Mouse (Mus musculus) cerebellum, postnatal 14 days (tissue): ENCODE data around the gene Zbtb2.

Experiments used
- DNase-seq, 2 experiments: peaks; one replicate each; pipeline ENCODE4 v3.0.0; 2021; ENCODE audit warnings: mixed read lengths in 2 of 2

The Zbtb2 gene

DNA sequence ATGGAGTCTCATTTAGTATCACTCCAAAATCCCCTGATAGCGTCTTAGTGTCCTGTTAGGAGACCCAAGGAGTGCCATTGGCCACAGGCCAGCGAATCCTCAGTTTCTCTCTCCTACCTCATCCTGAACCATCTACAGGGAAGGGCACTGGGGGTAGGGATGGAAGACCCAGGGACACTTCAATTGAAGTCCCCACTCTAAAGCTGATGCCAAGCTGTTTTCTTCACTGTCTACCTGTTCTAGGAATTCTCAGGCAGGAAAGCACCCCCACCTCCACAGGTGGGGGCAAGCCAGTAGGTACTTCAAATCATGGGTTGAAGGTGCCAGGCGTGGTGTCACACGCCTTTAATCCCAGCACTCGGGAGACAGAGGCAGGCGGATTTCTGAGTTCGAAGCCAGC, 3.7 kb downstream of the Zbtb2 start:
- no peak for DNase-seq

DNA sequence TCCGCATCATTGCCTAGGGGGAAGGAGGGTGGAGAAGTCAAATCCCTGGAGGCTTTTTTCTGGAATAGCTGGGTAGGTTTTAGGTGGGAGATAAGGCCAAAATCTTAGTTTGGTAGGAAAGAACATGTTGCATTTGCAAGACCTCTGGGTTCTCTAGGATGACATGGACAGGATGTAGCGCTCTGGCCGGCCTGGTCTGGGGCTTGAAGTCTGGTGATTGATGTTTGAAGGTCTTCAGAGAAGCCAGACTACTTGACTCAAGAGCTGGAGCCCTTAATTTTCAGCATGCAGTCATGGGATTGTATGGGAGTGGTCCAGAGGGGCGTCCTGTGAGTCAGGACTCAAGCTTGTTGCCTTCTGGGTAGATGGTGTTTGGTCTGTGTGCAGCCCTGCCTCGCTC, 7.2 kb downstream of the Zbtb2 start:
- no peak for DNase-seq

DNA sequence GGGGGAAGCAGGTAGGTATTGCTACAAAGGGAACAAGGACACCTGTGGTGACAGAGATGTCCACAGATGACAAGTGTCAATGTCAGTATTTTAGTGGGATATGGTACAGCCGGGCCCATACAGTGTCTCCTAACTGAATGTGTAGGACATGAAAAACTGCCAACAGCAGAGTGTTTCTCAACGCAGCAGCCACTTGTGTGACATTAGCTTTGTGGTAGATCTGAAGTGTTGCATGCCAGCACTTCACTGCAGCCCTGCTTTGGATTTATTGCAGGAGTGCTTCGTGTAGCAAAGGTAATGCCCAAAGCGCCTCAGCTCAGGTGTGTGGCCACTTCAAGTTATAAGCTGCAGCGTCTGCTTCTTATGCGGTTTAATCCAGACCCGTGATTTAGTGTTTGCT, 11.0 kb downstream of the Zbtb2 start:
- DNase-seq = no peak

DNA sequence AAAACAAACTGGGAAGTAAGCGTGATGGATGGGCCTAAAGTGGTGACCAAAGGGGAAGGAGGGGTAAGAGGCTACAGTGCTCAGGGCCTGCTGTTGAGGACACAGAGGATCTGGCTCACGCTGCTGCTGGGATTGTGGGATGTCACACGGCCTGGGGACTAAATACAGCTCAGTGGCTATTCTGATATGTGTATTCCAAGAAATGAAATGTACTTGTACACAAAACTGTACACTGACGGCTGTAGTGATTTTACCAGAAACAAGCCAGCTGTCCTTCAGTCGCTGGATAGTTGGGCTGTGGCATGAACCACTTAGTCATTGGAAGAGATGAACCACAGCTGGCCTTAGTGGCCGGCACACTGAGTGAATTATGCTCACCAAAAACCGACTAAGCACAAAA, 11.4 kb downstream of the Zbtb2 start:
- no peak for DNase-seq

DNA sequence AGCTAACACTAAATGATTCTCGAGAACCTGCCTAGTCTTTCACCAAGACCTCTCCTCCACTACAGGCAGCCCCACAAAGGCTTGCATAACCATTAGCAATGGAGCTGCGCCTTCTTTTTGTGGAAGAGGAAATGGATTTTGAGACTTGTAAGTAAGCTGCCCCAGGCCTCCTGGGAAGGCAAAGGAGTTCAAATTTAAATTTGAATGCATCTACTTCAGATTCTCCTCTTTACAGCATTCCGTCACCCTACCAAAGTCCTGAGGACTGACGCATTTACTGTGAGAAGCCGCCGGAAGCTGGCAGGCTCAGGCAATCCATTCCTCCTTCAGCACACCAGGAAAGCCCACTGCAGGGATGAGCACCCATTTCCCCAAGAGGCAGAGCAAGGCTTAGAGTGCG, 12.6 kb downstream of the Zbtb2 start:
- no peak for DNase-seq

DNA sequence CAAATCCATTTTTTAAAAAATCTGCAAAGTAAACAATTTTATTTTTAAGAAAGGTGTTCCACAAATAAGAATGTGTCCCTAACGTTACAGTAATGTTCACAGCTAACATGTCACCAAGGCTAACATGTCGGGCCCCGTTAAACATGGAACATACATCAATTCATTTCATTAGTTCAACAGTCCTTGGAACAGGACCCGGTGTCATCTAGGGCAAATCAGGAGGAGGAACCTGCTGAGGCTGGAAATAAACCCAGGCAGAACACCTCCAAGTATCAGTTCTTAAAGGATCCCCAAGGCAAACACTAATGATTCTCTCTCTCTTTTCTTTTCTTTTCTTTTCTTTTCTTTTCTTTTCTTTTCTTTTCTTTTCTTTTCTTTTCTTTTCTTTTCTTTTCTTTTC, 13.2 kb downstream of the Zbtb2 start:
- no peak for DNase-seq

DNA sequence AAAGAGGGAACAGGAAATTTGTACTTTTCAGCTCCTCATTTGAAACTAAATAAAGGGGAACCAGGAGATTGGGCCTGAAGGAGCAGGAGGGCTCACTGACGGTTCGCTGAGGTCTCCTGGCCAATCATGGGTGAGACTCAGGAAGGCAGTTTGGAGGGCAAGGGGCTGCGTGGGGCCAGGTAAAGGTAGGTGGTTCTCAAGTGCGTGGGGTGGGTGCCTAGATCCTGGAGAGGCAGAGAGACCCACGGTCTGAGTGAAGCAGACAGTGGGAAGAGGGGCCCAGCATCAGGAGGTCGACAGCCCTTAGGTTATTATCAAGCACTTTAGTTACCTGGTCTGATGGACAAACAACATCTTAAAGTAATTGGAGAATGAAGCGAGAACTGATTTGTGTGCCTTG, 13.7 kb downstream of the Zbtb2 start:
- DNase-seq = no peak

DNA sequence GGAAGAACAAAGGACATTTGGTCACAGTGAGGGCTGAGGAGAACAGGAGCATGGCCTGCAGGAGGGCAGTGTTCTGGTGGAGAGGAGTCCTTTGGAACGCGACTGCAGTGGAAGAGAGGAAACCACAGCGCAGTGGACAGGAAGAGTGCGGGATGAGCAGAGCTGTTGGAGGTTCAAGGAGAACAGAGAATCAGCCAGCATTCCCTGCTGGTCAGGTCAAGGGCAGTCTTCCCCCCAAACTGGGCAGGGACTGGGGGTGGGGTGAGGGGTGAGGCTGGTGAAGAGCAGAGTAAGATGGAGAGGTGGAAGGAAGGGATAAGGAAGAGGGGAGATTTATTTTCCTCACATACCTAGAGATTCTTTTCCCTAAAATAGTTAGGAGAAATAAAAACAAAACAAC, 14.3 kb downstream of the Zbtb2 start:
- no peak for DNase-seq

DNA sequence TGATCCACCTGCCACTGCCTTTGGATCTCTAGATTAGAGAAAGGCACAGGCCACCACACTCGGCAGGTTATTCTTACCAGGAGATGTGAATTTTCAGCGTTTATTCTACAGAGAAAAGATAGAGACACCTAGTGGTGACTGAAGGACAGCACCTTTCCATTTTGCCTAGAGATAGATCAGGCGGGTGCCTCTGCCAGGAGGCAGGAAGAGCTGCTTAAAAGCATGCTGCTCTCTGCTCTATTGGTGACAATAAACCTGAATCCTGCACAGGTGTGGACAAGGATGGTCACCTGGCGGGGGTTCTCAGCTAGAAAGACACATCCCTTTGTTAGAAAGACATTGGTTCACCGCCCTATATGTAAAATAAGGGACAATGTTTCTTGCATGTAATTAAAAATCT, 15.9 kb downstream of the Zbtb2 start:
- peak; percentile 67 to 69 for DNase-seq

DNA sequence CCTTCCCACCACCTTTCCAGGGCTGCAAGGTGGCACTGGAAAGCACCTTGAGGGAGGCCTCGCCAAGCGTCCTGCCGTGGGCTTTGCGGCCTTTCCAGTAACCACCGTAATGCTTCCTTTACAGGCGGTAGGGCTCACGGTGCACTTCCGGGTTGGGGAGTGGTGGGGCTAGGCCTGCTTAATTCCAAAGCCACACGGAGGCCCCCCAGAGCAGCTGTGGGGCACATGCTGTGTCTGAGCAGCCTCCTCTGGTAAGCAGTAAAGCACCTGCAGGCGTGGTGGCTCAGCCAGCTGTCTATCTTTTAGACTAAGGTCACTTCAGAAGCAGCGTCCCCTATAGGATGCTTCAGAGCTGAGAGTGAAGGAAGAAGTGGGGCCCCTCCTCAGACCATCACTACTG, 17.8 kb downstream of the Zbtb2 start:
- DNase-seq = no peak

DNA sequence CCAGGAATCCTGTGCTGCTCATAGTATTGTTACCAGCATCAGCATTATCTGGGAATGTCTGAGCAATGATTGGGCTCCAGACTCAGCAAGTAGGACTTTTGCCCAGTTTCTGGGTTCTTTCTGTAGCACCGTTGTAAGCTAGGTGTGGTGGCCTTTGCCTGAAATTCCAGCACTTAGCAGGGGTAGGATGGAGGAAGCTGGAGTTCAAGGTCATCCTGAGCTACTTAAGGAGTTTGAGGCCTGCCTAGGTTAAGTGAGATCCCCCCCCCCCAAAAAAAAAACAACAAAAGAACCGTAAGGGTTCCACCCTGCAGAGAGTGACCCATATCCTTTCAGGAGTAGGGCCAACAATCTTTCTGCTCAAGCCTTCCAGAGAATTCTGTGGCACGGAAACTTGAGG, 23.3 kb downstream of the Zbtb2 start:
- no peak for DNase-seq

DNA sequence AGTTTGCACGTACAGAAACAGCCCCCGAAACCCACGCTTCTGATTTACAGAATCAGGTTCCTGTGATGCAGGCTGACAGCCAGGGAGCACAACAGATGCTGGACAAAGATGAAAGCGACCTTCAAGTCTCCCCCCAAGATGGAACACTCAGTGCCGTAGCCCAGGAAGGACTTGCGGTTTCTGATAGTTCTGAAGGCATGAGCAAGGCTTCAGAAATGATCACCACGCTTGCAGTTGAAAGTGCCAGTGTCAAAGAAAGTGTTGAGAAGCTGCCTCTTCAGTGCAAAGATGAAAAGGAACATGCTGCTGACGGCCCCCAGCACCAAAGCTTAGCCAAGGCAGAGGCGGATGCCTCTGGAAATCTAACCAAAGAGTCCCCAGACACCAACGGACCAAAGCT, 30.5 kb downstream of the Zbtb2 start:
- DNase-seq = no peak

DNA sequence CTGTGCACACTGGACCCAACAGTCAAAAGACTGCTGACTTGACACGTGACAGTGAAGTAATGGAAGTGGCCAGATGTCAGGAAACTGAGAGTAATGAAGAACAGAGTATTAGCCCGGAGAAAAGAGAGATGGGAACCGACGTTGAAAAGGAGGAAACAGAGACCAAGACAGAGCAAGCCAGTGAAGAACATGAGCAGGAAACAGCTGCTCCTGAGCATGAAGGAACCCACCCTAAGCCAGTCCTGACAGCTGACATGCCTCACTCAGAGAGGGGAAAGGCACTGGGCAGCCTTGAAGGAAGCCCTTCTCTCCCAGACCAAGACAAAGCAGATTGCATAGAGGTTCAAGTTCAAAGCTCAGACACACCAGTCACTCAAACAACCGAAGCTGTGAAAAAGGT, 31.3 kb downstream of the Zbtb2 start:
- no peak for DNase-seq

DNA sequence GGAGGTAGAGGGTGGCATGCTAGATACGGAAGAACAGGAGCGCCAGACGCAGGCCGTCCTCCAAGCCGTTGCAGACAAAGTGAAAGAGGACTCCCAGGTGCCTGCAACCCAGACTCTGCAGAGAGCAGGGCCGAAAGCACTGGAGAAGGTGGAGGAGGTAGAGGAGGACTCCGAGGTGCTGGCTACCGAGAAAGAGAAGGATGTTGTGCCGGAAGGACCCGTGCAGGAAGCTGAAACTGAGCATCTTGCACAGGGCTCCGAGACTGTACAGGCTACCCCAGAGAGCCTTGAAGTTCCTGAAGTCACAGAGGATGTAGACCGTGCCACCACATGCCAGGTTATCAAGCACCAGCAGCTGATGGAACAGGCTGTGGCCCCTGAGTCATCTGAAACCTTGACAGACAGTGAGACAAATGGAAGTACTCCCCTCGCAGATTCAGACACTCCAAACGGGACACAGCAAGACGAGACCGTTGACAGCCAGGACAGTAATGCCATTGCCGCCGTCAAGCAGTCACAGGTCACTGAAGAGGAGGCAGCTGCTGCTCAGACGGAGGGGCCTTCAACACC, 31.9 kb downstream of the Zbtb2 start:
- no peak for DNase-seq

DNA sequence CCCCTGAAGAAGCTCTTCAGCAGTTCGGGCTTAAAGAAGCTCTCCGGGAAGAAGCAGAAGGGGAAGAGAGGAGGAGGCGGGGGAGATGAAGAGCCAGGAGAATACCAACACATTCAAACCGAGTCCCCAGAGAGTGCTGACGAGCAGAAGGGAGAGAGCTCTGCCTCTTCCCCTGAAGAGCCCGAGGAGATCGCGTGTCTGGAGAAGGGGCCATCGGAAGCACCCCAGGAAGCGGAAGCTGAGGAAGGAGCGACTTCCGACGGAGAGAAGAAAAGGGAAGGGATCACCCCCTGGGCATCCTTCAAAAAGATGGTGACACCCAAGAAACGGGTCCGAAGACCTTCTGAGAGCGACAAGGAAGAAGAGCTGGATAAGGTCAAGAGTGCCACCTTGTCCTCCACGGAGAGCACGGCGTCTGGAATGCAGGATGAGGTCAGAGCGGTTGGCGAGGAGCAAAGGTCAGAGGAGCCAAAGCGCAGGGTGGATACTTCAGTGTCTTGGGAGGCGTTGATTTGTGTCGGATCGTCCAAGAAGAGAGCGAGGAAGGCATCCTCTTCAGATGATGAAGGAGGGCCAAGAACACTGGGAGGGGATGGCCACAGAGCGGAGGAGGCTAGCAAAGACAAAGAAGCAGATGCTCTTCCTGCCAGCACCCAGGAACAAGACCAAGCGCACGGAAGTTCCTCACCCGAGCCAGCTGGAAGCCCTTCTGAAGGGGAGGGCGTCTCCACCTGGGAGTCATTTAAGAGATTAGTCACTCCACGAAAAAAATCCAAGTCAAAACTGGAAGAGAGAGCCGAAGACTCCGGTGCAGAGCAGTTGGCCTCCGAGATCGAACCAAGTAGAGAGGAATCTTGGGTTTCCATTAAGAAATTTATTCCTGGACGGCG, 33.3 kb downstream of the Zbtb2 start:
- DNase-seq = no peak

DNA sequence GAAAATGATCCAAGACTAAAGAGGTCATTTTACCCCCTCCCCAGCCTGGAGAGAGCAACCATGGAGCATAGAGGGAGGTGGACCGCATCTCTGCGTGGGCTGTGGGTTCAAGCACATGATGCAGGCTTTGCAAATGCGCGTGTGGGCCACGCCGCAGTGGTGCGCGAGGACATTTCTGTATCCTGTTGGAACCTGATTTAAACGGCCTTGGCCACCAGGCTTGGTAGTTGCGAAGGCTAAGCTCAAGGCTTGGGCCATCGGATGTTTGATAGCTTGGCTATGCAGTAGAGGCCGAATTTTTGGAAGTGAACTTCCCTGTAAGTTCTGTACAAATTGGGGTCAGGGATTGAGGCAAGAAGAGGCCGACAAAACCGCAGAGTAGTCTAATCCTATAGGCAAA, 40.3 kb downstream of the Zbtb2 start:
- DNase-seq = no peak

DNA sequence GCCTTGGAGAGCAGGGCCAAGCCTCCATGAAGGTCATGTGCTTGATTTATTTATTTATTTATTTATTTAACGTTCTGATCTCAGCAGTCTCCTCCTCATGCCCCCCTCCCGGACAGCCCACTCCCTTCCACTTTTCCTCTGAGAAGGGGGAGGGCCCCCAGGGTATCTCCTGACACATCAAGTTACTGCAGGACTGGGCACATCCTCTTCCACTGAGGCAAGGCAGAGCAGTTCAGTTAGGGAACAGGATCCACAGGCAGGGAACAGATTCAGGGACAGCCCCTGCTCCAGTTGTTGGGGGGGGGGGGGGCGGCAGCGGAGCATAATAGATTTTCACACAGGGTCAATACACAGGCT, 40.8 kb downstream of the Zbtb2 start:
- DNase-seq = no peak

DNA sequence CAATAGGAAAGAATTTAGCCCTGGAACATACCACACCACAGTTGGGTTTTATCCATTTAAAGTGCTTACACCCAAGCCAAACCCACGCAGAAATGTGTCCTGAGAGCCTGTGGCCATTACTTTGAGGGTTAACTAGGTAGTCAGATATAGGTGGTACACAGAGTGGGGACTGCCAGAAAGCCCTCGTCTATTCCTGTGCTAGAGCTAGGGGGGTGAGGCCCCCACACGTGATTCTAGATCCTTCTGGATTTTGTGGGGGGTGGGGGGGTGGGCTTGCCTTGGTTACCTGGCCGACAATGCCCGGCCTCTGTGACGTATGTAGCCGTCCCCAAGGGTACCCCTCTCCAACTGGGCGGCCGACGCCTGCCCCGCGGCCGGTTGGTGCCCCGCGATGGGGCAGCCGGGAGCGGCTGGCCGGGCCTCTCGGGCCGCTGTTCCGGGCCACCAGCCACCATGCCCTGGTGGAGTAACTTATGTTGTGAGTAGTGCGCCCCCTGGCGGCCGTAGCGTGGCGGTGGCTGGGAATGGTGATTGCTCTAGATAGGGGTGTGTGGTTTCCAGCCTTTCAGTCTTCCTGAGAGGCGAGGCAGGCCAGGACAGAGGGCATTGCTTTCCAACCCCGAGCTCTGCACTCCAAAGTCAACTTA, 41.3 kb downstream of the Zbtb2 start:
- peak; percentile 91 to 96 for DNase-seq

DNA sequence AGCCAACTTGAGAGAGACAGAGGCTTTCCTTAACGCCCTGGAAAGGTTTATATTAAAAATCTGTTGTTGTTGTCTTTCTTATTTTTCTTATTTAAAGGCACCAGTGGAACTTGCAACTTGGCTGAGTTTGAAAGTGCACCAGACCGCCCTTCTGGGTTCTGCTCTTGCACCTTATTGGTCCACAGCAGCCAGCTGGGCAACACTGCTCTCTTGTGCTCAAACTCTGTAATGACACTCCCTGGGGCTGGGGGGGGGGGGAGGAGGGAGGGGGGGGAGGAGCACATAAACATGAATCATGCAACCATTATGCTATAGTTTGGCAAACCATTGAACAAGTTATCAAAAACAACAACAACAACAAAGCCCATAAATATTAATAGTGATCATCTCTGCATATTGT, 46.5 kb downstream of the Zbtb2 start:
- DNase-seq = peak; percentile 42 to 63

DNA sequence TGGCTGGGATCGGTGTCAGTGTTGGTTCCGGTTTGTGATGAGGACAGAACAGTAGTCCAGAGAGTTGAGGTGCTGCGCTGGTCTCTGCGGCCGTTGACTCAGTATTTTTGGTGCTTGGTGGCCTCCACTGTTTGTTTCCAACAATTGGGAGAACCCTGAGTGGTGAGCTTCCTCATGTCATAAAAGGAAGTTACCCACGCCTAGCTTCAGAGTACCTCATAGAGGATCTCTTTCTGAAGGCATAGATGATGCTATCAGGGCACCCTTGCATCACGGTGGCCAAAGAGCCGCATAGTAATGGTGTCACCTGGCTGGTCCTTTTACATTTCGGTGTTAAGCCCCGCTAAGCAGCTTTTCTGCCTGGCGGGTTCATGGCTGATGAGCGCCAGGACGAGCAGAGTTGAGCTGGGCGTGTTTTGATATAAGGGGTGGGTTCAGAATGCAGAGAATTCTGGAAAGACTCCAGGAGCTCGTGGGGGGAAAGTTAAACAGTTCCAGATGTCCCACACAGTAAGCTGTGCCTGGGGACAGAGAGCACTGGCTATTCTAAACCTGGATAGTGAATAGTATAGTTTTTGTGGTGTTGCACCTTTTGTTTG, 48.9 kb downstream of the Zbtb2 start:
- DNase-seq = peak; percentile 27 to 38

DNA sequence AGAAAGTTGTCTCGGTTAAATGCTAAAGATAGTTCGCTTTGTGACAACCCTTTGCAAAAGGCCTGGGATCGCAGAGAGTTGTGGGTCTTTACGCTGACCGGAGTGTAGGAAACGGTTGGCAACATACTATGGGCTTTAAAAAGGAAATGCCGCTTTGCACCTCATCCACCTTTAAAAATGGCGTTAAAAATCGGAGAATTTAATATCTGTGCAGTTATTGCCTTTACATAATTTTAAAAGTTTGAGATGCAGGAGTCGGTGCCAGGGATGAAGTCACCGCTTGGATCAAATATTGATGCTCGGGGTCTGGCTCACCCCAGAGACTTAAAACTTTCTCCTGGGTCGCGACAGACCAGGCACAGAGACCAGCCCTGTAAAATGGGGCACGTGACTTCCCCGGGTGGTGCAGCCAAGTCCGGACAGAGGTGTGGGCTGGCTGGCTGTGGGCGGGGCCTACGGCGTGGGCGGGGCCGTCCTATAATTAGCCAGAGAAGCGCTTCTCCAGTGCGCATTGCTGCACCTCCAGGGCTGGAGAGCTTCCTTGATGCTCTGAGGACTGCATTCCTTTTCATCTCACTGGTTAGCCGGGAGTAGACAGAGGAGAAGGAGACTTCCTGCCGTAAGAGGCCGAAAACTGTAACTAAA, 53.7 kb downstream of the Zbtb2 start:
- DNase-seq = peak; percentile 62 to 65

DNA sequence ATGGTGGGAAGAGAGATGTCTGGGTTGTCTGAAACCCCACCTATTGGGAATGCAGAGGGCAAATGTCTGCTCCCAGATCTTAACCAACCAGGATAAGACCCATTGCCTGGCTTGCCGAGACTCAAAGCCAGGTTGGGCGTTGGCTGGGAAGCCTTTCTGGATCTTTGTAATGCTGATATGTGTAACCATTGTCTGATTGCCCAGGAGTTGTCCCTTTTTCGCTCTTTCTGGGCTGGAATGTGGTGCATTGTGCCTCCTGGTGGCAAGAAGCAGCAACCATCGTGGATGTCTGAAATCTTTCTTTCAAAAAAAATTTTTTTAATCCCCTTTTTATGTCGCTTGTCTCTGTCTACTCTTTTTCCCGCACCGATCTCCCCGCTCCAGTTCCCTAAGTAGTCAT, 54.6 kb downstream of the Zbtb2 start:
- peak; percentile 71 to 77 for DNase-seq

DNA sequence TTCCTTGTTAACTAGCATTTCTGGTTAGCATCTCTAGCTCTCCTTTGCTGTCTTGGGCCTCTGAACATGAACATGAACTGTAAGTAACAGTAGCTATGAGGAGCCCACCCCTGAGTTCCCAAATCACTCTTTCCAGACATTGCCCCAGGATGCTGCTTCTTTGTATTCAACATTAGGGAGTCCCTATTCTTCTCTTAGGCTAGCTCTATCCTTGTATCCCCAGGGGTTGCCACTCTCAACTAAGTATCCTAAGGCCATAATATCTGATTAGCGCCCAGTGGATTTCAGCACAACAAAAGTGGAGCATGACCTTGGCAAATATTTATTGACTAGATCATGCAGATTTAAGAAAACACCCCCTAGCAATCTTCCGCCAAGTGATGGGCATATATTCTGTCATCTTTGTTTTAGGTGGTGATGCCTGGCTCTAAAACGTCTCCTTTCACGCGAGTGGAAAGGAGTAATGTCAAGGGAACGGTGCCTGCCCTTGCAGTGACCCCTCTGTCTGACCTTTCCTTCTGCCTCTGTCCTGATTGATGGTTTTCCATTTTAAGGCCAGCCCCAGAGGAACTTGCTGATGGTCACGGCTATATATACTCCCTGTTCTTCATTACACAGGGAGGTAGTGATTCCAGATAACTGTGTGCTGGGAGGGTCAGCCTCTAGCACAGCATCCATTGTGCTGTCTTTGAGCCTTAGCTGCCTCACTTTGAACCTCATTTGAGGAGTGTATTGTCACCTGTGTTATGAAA, 55.5 kb downstream of the Zbtb2 start:
- no peak for DNase-seq
